Mouse (Mus musculus): Measurements from ENCODE around the gene Ccdc65.

The Ccdc65 gene

GRCm38 (mm10) chr15:98692171-98692715 is 15.8 kb upstream of the Ccdc65 start:
- DNase-seq: no peak

DNA sequence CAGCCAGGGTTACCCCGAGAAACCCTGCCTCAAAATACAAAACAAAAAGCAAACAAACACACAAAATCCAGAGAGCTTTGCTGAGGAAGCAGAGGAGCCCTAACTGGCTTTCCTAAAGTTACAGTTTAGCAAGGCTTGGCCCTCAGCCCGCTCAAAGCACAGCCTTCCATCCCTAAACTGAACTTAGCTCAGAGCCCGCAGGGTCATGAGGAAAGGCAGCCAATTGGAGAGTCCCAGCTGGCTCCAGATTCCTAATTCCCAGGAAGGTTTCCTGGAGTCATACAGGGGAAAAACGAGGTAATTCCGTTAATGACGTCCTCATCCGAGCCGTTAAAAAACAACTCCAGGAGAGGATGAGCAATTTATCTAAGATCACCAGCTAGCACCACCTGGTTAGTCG is 12.3 kb upstream of the Ccdc65 start:
- no peak for DNase-seq

GRCm38 (mm10) chr15:98696216-98696615 is 11.8 kb upstream of the Ccdc65 start:
- no peak for DNase-seq

GRCm38 (mm10) chr15:98699190-98700105 is 8.6 kb upstream of the Ccdc65 start:
- DNase-seq: peak; percentile 91 to 92

GRCm38 (mm10) chr15:98704312-98704711 is 3.7 kb upstream of the Ccdc65 start:
- no peak for DNase-seq

DNA sequence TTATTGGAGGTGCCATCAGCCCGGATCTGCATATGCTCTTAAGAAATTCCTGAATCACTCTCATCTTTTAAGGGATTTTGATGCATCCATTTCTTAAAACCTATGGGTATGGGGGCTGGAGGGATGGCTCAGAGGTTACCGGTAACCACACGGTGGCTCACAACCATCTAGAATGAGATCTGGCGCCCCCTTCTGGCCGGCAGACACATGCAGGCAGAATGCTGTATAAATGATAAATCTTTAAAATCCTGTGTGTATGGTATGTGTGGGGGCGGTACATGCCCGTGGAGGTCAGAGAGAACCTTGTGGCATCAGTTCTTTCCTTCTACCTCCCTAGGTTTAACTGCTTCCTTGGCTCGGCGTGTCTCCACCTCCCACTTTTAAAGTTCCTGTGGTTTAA is 2.4 kb downstream of the Ccdc65 start:
- DNase-seq: peak; percentile 81 to 91

- peak; percentile 81 to 84 for DNase-seq
These were observed 6.2 kb downstream of the Ccdc65 start for GRCm38 (mm10) chr15:98714230-98714652.

DNA sequence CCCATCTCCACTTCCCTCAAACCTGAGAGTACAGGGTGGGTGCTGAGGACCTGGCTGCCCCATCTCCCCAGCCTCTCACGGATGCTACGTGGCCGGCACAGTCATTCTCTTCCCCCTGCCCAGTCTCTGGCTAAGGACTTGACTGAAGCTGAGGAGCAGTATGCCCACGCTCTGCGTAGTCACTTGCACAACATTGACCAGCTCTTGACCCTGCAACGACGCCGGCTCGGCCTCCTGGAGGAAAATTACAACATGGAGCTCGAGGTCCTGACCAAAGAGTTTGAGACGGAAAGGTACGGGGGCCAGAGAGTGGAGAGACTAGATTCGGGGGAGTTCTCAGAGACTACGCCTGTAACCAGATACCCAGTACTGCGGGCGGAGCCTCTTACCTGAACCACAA is 9.3 kb downstream of the Ccdc65 start:
- no peak for DNase-seq

GRCm38 (mm10) chr15:98722191-98722590 is 14.2 kb downstream of the Ccdc65 start:
- DNase-seq: no peak

DNA sequence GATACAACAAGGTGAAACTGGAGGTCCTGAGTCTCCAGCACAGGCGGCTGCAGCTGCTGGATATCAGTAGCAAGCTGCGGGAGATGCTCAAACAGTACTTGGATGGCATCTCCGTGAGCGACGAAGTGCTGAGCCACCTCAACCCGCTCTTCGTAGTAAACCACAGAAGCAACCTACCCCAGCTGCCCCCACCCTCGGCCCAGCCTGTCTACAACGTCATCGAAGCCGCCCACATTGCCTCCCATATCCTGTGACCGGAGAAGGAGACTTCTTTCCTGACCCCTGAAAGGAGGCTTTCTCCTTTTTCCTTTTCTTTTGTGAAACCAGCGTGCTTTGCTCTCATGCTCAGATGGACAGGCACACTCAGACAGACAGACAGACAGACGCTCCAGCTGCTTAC is 14.8 kb downstream of the Ccdc65 start:
- no peak for DNase-seq

DNA sequence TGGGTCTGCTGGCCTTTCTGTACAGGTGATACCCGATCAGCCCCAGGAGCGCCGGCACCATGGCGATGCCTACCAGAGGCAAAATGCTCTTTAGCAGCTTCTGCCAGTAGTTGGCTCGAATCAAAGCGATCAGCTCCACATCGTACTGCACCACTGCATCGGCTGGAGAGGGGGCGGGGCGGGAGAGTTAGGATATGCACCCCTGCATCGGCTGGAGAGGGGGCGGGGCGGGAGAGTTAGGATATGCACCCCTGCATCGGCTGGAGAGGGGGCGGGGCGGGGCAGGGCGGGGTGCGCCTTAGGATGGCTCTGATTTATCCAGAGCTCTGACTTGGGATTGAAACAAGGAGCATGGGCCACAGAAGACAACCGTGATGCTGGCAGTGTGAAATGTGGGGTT is 16.4 kb downstream of the Ccdc65 start:
- DNase-seq: no peak

DNA sequence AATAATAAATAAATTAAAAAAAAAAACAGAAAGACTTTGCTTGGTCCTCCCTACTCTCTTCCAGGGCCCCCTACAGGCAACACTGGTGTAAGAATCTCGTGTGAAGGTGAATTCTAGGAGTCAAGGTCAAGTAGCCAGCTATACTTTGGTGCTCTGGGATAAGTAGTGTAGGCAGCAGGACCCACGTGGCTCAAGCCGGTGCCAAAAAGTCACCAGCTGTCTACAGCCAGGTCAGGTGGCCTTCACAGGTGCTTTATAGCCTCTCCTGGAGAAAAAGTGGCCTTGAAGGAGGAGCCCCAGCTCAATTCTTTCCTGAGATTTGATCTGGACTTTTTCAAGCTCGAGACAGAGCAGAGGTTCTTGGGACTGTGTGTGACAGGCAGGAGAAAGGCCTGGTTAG is 18.1 kb downstream of the Ccdc65 start:
- DNase-seq: no peak

- no peak for DNase-seq
These were observed 18.7 kb downstream of the Ccdc65 start for GRCm38 (mm10) chr15:98726746-98727145.

- peak; percentile 51 to 65 for DNase-seq
These were observed 19.7 kb downstream of the Ccdc65 start, which contains the start of gene Fkbp11 for GRCm38 (mm10) chr15:98727443-98728321. TSS of gene Fkbp11 (minus strand) at chr15:98728198.

DNA sequence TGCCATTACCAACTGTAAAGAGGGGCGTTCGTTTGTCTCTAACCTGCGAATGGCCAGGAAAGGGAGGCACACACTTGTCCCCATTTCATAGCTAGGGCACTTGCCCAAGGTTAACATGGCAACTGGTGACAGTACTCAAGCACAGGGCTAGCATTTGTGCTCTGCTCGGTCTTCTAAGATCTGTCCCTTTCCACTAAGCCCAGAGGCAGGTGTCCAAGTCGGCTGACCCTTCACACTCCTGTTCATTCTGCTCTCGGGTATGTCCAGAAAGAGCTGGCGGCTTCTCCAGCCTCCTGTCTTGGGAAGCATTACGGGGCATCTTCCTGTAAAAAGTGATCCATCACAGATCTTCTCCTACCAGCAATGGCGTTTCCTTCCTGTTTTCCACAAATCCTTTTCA is 20.4 kb downstream of the Ccdc65 start:
- peak; percentile 22 to 44 for DNase-seq

DNA sequence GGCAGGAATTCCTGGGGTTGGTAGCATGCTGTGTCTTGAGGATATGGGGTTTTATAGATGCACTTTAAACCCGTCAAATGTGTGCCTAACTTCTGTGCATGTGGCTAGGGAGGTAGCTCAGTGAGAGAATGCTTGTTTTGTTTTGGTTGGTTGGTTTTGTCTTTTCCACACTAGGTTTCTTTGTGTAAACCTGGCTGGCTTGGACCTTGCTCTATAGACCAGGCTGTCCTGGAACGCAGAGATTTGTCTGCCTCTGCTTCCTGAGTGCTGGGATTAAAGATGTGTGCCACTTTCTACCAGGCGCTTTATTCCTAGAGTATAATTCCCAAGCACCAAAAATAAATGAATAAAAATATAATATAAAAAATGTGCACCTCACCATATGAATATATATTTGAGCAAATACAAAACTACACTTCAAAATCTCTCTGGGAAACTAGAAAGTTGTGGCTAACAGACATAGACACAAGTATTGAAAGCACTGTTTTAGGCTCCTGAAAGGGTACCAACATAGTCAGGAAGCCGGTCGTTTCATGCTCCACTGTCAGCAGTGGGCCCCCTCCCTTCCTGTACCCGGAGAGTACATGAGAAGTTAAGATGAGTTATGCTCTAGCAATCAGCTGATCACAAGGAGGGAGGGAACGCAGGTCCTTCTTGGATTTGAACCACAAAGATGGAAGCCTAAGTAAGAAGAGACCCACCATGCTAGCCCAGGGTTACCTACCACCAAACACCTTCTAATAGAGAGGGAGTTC is 22.0 kb downstream of the Ccdc65 start:
- no peak for DNase-seq

GRCm38 (mm10) chr15:98730790-98731189 is 22.8 kb downstream of the Ccdc65 start:
- DNase-seq: no peak

DNA sequence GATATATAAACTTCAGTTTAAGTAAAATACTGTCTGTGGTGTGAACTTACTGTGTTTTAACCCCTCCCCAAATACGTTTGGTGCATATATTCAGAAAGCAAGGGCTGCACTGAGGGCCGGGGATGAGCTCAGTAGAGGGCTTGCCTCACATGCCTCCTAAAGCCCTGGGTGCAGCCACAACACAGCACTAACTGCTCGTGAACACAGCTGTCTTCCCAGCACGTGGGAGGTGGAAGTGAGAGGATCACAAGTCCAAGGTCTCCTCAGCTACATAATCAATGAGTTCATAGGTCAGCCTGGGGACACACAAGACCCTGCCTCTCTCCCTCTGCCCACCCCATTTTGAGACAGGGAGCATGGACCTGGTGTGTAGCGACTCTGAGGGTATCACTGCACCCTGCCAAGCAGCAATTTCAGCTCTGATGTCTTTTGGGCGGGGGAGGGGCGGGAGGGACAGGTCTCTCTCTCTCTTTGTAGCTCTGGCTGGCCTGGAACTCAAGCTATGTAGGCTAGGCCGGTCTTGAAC is 24.1 kb downstream of the Ccdc65 start:
- DNase-seq: no peak

DNA sequence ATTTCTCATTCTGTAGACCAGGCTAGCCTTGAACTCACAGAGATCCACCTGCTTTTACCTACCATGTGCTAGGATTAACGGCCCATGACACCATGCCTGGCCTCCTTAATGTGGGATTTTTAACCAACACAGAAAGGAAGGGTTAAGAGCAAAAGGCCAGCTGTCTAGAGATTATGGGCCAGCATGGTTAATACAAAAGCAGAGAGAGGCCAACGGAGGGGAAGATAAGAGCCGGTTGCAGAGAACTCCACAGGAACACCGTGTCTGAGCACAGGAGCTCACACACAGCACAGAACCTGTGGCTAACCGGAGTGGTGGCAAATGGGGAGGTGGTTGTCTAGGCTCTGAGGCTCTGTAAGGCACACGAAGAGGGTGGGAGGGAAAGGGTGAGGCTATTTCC is 25.4 kb downstream of the Ccdc65 start:
- DNase-seq: no peak

DNA sequence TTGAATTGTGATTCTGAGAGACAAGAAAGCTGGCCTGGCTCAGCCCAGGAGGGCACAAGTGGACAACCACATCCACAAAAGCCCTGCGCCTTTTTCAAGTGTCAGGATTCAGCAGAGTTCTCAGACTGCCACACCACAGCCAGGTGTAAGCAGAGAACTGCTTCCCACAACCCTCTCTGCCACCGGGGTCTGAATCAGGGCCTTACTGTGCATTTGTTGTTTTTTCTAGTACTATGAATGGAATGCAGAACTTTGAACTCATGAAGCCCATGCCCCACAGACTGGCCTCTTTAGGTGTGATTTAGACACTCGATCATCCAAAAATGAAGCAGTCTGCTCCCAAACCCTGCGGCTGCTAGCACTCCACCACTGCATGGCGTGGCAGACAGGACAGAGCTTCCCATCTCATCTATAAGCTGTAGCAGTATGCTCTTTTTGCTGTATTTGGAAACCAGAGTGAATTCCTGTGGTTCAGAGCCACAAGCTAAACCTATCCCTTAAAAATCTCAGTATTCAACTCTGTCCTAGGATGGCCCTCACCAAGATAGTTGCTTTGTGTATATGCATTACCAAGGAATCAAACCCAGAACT is 26.1 kb downstream of the Ccdc65 start:
- DNase-seq: no peak

- DNase-seq: no peak
These were observed 28.5 kb downstream of the Ccdc65 start for GRCm38 (mm10) chr15:98736521-98736920.

GRCm38 (mm10) chr15:98737881-98738280 is 29.9 kb downstream of the Ccdc65 start:
- DNase-seq: peak; percentile 54 to 74

Data from cerebellum, postnatal 14 days (tissue).